Mouse (Mus musculus) ES-Bruce4 (cell line): ENCODE measurements around the gene Psmb8. TPM values are rescaled to one million over a fixed set of nuclear protein-coding genes. Genes with fewer than 3 reads are reported as not detected.

ENCODE experiments used
- H3K27ac ChIP-seq: 2 replicates; pipeline ENCODE4 v1.5.1; 2012; ENCODE audit warnings: low read length, inconsistent platforms; ENCODE audit not compliant: insufficient read depth
- H3K27me3 ChIP-seq: 2 replicates; pipeline ENCODE4 v1.6.1; 2012; ENCODE audit warnings: mild to moderate bottlenecking, low read length, inconsistent platforms; ENCODE audit not compliant: control insufficient read depth, poor library complexity, insufficient read depth, severe bottlenecking
- H3K36me3 ChIP-seq: 2 replicates; pipeline ENCODE4 v1.6.1; 2012; ENCODE audit warnings: inconsistent platforms, mild to moderate bottlenecking, low read length, moderate library complexity; ENCODE audit not compliant: control insufficient read depth, poor library complexity, insufficient read depth, severe bottlenecking
- H3K4me1 ChIP-seq: one replicate; pipeline ENCODE4 v1.8.1; 2011; ENCODE audit warnings: low read length; ENCODE audit not compliant: control insufficient read depth, insufficient read depth
- H3K4me3 ChIP-seq: 2 replicates; pipeline ENCODE4 v1.5.1; 2011; ENCODE audit warnings: low read depth, mild to moderate bottlenecking, low read length
- H3K9ac ChIP-seq: 2 replicates; pipeline ENCODE4 v1.6.1; 2012; ENCODE audit warnings: low read depth, mild to moderate bottlenecking, inconsistent platforms; ENCODE audit not compliant: poor library complexity, severe bottlenecking
- H3K9me3 ChIP-seq: replicated peaks from 2 replicates; pipeline ENCODE4 v1.6.1; 2012; ENCODE audit warnings: mild to moderate bottlenecking, low read length, inconsistent platforms; ENCODE audit not compliant: control insufficient read depth, poor library complexity, insufficient read depth, severe bottlenecking
- CTCF ChIP-seq: IDR thresholded peaks from one replicate; pipeline ENCODE4 v1.8.1; 2011; ENCODE audit warnings: low read depth, low read length
- EP300 ChIP-seq: IDR thresholded peaks from 2 replicates; pipeline ENCODE4 v1.6.1; 2011; ENCODE audit warnings: low read depth, low read length; ENCODE audit not compliant: insufficient read depth
- POLR2A ChIP-seq: IDR thresholded peaks from one replicate; pipeline ENCODE4 v1.8.1; 2011; ENCODE audit warnings: low read length; ENCODE audit not compliant: insufficient read depth
- polyA plus RNA-seq: library from polyadenylated mRNA; stranded (reverse); fragments of >200 nt; gene quantifications from 2 replicates; pipeline ENCODE4 v1.2.4, GENCODE M21; 2011; ENCODE audit warnings: low read depth; ENCODE audit not compliant: missing spikeins, insufficient read depth, insufficient read length

Gene Psmb8
- polyA plus RNA-seq, 1 experiment: 20.5 TPM

DNA sequence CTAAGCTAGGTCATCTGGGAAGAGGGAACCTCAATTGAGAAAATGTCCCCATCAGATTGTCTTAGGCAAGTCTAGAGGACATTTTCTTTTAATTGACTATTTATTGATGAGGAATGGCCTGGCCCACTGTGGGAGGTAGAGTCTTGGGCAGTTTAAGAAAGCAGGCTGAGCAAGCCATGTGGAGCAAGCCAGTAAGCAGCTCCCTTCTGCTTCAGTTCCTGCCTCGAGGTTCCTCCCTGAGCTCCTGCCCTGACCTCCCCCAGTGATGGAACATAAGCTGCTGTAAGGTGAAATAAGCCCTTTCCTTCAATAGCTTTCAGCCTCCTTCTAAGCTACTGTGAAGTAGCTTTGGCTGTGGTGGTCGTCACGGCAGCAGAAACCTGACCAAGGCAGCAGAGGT is 40.2 kb downstream of the Psmb8 start:
- H3K9me3 ChIP-seq: peaks cover 17% of the 10 kb centered on the region

DNA sequence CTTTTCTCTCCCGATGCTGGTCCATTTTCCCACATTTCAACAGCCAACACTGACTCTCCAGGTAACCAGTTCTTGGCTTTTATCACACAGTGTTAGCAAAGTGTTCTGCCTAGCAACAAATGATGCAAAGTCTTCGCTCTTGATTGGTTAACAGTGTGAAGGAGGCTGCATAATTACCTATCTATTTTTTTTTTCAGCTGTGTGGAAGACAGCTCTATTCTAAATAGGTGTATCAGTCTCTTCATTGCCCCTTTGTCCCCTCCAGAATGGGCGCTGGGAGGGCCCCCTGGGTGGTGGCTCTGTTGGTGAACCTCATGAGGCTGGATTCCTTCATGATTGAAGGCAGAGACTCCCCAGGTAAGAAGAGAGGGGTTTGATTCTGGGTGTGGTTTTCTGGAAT is 41.2 kb downstream of the Psmb8 start, which contains the start of gene H2-Ob:
Gene H2-Ob (plus strand): TSS at position 198 of the 400 bp plus-strand sequence.
- no peaks in the 10 kb centered on the region for H3K36me3 ChIP-seq
- no peaks in the 10 kb centered on the region for H3K4me1 ChIP-seq
- H3K4me3 ChIP-seq: no peak within 1 kb of the TSS
- H3K9ac ChIP-seq: no peak within 1 kb of the TSS
- TF ChIP-seq POLR2A (no peak), CTCF (no peak), EP300 (no peak)
- no peaks in the 10 kb centered on the region for H3K27me3 ChIP-seq
- H3K27ac ChIP-seq: no peak within 1 kb of the TSS
- H3K9me3 ChIP-seq: peaks cover 8% of the 10 kb centered on the region

More for the DNA sequence above, 40.2 kb downstream of the Psmb8 start:
- Histone ChIP-seq H3K27me3 (no peaks in the 10 kb centered on the region), H3K27ac (no peak overlapping the region), H3K36me3 (no peaks in the 10 kb centered on the region), H3K4me1 (no peaks in the 10 kb centered on the region), H3K9ac (no peak overlapping the region), H3K4me3 (no peak overlapping the region)
- TF ChIP-seq CTCF: no peak
- TF ChIP-seq POLR2A: no peak
- no peak for TF ChIP-seq EP300

DNA sequence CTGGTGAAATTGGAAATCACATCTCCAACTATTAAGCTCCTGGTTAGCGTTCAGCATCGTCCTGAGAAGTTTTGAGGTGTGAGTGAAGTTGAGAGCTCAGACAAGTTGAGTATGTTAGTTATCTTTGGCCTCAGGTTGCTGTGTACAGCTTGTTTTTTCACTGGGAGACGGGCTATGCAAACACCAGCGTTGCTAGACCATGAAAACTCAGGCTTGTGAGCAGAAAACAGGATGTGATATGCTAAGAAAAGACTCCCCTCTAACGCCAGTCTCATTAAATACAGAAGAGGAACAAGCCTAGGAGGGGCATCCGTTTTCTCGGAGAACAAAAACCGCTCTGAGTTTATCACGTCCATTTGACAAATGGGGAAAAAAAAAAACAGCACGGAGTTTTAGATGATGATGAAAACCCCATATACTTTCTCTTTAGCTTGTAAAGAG is 42.1 kb downstream of the Psmb8 start:
- H3K27me3 ChIP-seq: no peaks in the 10 kb centered on the region
- TF ChIP-seq POLR2A: no peak
- TF ChIP-seq EP300: no peak
- no peak for TF ChIP-seq CTCF
- H3K4me1 ChIP-seq: no peaks in the 10 kb centered on the region
- no peaks in the 10 kb centered on the region for H3K36me3 ChIP-seq
- H3K27ac ChIP-seq: no peak overlapping the region
- peaks cover 3% of the 10 kb centered on the region; the same call in 1 of the 2 replicates for H3K9me3 ChIP-seq
- H3K9ac ChIP-seq: no peak overlapping the region
- no peak overlapping the region for H3K4me3 ChIP-seq

GRCm38 (mm10) chr17:34240366-34240765 is 42.8 kb downstream of the Psmb8 start:
- H3K4me3 ChIP-seq: no peak overlapping the region
- H3K4me1 ChIP-seq: no peaks in the 10 kb centered on the region
- H3K9me3 ChIP-seq: no peaks in the 10 kb centered on the region
- H3K27me3 ChIP-seq: no peaks in the 10 kb centered on the region
- TF ChIP-seq POLR2A: no peak
- TF ChIP-seq EP300: no peak
- TF ChIP-seq CTCF: no peak
- no peak overlapping the region for H3K9ac ChIP-seq
- H3K36me3 ChIP-seq: no peaks in the 10 kb centered on the region
- no peak overlapping the region for H3K27ac ChIP-seq

DNA sequence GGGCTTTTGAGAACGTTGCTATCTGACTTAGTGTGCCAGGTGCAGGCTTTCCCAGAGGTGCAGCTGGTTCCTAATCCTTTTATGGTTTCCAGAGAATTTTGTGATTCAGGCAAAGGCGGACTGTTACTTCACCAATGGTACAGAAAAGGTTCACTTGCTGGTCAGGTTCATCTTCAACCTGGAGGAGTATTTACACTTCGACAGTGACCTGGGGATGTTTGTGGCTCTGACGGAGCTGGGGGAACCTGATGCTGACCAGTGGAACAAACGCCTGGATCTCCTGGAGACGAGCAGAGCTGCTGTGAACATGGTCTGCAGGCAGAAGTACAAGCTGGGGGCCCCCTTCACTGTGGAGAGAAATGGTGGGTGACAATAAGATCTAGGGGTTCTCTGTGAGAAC is 43.4 kb downstream of the Psmb8 start:
- no peak overlapping the region for H3K4me3 ChIP-seq
- H3K9me3 ChIP-seq: no peaks in the 10 kb centered on the region
- TF ChIP-seq CTCF (no peak), EP300 (no peak), POLR2A (no peak)
- no peak overlapping the region for H3K27ac ChIP-seq
- H3K36me3 ChIP-seq: no peaks in the 10 kb centered on the region
- H3K9ac ChIP-seq: no peak overlapping the region
- no peaks in the 10 kb centered on the region for H3K4me1 ChIP-seq
- H3K27me3 ChIP-seq: no peaks in the 10 kb centered on the region

DNA sequence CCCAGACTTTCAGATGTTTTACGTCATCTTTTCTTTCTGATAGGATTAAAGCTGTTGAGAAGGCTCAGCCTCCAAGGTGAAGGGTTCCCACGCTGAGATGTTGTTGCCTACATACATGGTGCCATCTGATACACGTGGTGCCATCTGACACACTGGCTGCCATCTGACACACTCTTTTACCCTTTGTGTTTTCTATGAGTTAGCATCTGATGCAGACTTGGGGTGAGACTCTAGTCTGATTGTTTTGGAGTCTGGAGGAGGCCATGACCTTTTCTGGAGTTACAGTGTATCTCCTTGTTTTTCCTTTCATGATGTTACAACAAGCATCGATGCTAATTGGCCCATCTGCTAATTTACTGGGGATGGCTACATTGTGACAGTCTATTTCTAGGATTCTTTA is 47.1 kb downstream of the Psmb8 start:
- H3K4me1 ChIP-seq: no peaks in the 10 kb centered on the region
- no peaks in the 10 kb centered on the region for H3K27me3 ChIP-seq
- no peak overlapping the region for H3K27ac ChIP-seq
- H3K9ac ChIP-seq: no peak overlapping the region
- TF ChIP-seq CTCF (no peak), EP300 (no peak), POLR2A (no peak)
- H3K4me3 ChIP-seq: no peak overlapping the region
- no peaks in the 10 kb centered on the region for H3K36me3 ChIP-seq
- H3K9me3 ChIP-seq: no peaks in the 10 kb centered on the region
